Mouse (Mus musculus): ENCODE data around the gene Prickle2.

The Prickle2 gene

GRCm38 (mm10) chr6:92665530-92665989 lies 40.4 kb downstream of the Prickle2 start:
- no peak for DNase-seq (ENCODE audit: low read depth)

GRCm38 (mm10) chr6:92663885-92664284 lies 42.1 kb downstream of the Prickle2 start:
- no peak for DNase-seq (ENCODE audit: low read depth)

DNA sequence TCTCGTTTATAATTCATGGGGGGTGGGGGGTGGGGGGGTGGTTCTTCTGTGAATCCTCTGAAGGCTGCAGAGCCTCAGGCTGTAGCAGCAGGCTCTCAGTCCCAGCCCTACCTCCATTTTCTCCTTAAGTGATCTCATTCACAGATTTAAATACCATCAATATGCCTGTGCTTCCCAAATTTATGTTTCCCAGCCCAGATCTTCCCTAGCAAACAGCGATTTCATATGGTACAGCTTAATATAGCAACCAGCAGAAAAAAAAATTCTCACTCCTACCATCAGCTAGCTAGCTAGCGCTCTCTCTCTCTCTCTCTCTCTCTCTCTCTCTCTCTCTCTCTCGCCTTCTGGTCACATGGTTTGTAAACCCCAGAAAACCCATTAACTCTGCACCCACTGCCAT lies 42.5 kb downstream of the Prickle2 start:
- DNase-seq (ENCODE audit: low read depth) = no peak

DNA sequence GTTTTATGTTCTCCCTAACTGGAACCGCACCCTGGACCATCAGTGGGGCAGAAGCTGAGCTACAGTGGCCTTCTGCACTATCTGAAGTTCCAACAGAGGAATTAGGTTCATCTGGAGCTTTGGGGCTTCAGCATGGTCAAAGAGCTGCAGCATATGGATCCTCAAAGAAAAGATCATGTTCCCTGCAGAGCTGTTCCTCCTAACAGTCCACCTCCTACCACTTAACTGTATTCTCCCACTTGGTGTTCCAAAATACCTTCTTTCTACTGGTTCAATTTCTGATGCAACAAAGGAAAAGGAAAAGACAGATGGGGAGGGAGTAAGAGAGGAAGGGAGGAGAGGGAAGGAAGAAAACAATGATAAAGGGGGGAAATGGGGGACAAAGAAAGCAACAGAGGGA lies 56.9 kb downstream of the Prickle2 start:
- no peak for DNase-seq (ENCODE audit: low read depth)

GRCm38 (mm10) chr6:92648571-92648970 lies 57.4 kb downstream of the Prickle2 start:
- DNase-seq (ENCODE audit: low read depth) = no peak

- DNase-seq (ENCODE audit: low read depth) = no peak
These were observed 63.0 kb downstream of the Prickle2 start for GRCm38 (mm10) chr6:92642929-92643328.

DNA sequence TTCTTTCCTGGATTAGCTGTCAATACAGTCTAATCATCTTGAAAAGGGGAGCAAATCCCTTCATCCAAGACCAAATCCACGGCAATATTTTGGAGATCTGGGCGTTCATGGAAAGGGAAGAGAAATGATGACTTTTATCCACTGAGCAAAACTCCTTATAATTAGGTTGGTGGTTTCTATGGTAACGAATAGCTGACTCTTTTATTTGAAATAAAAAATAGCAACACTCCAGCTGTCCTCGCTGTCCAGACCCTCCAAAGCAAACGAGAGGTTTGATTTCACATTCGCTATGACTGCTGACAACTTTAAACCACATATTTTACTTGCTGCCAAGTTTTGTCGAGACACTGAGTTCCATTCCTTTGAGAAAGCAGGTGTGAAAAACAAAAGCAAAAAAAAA lies 64.0 kb downstream of the Prickle2 start:
- no peak for DNase-seq (ENCODE audit: low read depth)

GRCm38 (mm10) chr6:92640896-92641295 lies 65.1 kb downstream of the Prickle2 start:
- DNase-seq (ENCODE audit: low read depth) = no peak

DNA sequence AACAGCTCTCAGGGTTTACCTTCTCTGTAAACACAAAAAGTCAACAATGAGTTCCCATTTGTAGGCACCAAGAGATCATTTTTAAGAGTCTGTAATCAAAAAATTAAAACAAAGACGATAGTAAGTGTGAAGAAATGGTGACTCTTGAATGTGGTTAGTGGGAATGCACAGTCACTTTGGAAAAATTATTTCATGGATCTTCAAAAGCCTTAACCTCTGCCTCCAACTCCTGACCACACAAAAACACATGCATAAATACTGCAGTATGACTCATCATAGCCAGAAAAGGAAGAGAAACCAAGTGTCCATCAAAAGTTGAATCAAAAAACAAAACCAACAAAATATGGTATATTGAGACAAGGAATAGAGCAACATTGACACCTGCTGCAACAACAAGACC lies 69.5 kb downstream of the Prickle2 start:
- DNase-seq (ENCODE audit: low read depth) = no peak

DNA sequence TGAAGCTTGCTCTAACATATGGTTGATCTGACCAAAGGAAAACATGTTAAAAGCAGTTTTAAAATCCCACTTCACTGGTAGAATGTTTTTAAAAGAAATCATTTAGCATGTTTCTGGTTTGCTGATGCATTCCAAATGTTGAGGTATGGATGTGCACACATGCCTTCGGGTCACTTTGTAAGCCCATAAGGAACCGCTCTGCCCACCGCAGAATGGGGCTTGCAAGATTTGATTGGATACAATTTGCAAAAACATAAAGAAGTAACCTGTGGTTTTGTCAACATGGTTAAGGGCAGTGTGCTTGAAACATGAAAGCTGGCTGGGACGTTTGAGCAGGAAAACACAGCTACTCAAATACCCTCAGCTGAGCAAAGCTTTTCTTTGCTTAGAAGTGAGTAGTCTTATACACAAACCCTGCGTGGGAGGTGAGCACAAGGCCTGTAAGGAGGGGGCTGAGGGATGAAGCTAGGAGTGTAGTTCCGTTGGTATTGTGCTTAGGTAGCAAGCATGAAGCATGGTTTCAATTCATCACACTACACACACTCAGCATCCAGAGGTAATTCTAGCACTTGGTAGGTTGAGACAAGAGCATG lies 71.0 kb downstream of the Prickle2 start:
- DNase-seq (ENCODE audit: low read depth) = no peak

DNA sequence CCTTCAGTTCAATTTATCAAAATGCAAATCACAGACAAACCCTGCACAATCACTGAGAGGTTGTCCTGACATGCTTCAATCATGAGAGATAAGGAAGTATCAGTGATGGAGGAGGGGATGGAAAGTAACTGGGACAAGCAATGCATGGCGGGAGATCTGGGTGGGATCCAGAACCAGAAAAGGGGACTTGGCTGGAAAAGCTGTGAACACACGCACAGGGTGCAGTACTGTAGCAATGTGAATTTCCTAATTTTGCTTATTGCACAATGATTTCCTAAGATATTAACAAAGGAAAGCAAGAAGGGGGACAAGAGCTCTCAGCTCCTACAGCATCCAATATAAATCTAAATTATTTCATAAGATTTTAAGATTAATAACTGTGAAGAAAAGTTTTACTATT lies 75.0 kb downstream of the Prickle2 start:
- no peak for DNase-seq (ENCODE audit: low read depth)

DNA sequence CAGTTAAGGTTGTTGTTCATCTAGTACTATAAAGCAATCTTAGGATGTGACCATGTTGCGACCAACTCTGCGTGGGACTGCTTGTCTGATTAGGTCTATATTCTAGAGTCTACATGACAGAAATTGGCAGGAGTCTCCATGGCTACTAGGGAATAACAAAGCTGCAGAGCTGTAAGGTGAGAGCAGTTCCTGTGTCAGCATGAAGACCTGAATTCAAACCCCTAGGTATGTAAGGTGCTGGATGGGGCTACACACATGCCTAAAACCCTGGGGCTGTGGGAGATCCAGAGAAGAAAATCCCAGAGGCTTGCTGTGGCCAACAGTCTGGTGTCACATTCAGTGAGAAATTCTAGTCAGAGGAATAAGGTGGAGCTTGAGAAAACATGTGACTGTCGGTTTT lies 78.2 kb downstream of the Prickle2 start:
- DNase-seq (ENCODE audit: low read depth) = no peak

GRCm38 (mm10) chr6:92627048-92627617 lies 78.8 kb downstream of the Prickle2 start:
- no peak for DNase-seq (ENCODE audit: low read depth)

GRCm38 (mm10) chr6:92625923-92626322 lies 80.0 kb downstream of the Prickle2 start:
- DNase-seq (ENCODE audit: low read depth) = no peak

DNA sequence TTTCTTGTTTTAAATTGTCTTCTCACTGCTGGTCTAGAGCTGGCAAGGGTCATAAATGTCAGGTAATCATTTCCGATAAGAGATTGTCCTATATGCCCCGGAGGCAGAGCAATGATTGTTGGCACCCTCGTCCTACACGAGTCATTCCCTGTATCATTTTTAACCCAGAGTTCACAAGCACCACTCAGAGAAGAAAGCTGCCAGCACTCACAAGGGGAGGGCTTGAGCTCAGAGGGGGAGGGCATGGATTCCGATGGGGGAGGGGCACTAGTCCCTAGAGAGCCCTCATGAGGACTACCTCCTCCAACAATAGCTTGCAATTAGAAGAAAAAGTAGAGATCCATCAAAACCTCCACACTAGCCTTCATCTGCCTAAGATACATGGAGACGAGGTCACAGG lies 81.6 kb downstream of the Prickle2 start:
- DNase-seq (ENCODE audit: low read depth) = no peak

DNA sequence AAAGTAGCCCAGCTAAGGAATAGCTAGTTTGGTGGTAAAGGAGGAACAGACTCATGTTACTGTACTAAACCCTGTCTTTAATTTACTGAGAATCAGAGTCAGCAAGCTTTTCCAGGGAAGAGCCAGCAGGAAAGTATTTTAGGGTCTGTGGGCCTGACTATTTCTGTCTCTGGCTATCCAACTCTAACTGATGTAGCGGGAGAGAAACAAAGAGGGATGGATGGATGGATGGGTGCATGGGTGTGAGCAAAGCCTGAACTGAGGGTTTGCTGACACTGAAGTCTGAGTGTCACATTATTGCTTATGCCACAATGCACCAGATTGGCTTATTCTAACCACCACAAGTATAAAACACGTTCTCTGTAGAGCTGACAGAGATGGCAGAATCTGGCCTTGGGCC lies 88.8 kb downstream of the Prickle2 start:
- no peak for DNase-seq (ENCODE audit: low read depth)

GRCm38 (mm10) chr6:92614771-92615170 lies 91.2 kb downstream of the Prickle2 start:
- no peak for DNase-seq (ENCODE audit: low read depth)

DNA sequence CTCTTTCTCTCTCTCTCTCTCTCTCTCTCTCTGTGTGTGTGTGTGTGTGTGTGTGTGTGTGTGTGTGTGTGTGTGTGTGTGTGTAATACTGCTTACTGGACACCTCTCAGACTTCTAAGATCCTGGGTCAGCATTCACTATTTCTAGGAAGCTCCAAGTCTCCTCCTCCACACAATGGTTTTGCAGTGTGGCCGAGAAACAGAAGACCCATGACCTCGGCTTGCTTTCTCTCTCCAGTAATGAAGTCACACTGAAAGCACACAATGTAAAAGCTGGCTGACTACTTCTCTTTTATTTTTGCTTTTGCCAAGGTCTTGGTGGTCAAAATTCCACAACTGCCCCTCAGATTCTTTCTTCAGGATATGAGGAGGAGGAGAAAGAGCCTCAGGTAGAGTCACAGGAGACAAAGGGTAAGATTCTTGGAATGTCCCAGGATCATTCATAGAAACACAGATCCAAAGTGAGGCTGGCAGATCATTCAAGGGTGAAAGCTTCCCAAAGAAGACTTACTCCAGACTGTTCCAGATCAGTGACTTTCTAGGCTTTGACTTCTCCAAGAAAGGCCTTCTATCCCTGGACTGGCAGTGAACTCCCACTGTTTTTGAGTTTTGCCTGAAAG lies 93.7 kb downstream of the Prickle2 start:
- no peak for DNase-seq (ENCODE audit: low read depth)

DNA sequence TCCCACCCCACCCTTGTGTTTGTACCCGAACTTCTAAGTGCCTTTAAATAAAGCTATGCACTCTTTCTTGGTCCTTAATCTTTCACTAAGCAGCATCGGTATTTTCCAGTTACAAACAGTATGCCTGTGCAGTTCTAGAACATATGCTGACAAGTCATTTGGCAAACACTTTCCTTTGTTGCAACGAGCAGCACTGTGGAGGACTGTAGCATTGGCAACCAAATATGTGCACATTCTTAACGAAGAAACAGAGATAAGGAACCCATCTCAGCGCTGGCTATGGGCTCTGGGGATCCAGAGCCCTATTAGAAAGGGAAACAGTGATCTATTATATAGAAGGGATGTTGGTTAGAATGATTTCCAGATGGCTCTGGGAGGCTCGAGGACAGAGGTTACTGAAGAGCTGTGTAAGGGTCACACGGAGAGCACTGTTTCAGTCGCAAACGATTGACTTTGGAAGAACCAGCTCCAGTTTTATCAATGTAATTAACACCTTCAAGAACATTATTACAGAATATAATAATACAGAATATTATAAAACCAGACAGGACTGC lies 96.2 kb downstream of the Prickle2 start:
- no peak for DNase-seq (ENCODE audit: low read depth)

DNA sequence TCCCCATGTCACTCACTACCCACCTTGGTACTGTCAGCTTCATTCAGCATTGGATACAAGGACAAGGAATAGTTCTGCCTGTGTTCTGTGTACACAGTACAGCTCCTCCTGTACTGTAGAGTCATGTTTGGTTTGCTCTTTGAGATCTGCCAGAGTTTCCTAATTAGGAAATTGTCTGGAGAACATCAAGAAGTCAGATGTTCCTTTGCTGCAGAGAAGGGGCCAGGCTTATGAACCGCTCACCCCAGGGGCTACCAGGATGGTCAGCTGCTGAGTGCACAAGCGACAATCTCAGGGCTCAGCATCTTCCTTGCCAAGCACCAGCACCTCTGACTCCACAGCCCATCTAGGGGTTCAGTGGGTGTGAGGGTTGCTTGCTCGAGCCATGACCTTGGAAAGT lies 96.9 kb downstream of the Prickle2 start:
- DNase-seq (ENCODE audit: low read depth) = no peak

- DNase-seq (ENCODE audit: low read depth) = no peak
These were observed 100.8 kb downstream of the Prickle2 start for GRCm38 (mm10) chr6:92605156-92605555.

- DNase-seq (ENCODE audit: low read depth) = no peak
These were observed 109.6 kb downstream of the Prickle2 start for GRCm38 (mm10) chr6:92596340-92596739.

GRCm38 (mm10) chr6:92589381-92590065 lies 116.4 kb downstream of the Prickle2 start:
- no peak for DNase-seq (ENCODE audit: low read depth)
